Mouse (Mus musculus) Muller cell, postnatal 12 days (primary cell): ENCODE measurements around the gene Unk.
"Not testable (repeated sequence)": the region's sequence is repeated elsewhere in the genome, so short reads cannot be mapped to it uniquely, and the experiment has no call there.

Source experiments
- DNase-seq: peaks from one replicate; pipeline ENCODE4 v3.0.0-alpha.2; 2015; ENCODE audit errors: inconsistent ontology term

Unk gene

DNA sequence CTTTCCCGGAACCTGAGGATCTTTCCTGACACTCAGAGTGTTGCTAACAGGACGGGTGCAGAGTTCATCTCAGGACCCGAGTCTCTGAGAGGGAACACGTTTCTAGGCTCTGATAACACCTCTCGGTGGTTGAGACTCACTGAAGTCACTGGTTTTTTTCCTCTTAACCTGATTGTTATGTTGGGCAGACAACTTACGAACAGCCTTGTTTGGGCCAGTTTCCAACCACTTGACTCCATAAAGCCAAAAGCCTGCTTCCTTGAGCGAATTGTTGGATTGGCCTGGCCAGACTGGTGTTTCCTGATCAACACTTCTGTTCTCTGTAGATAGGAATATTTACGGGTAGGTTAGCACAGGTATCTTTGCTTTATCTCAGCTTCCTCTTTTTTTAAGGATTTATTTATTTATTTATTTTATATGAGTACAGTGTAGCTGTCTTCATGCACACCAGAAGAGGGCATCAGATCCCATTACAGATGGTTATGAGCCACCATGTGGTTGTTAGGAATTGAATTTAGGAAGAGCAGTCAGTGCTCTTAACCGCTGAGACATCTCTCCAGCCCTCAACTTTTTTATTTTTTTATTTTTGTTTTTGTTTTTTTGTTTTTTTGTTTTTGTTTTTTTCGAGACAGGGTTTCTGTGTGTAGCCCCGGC, 58.7 kb downstream of the Unk start:
- DNase-seq, result no peak

DNA sequence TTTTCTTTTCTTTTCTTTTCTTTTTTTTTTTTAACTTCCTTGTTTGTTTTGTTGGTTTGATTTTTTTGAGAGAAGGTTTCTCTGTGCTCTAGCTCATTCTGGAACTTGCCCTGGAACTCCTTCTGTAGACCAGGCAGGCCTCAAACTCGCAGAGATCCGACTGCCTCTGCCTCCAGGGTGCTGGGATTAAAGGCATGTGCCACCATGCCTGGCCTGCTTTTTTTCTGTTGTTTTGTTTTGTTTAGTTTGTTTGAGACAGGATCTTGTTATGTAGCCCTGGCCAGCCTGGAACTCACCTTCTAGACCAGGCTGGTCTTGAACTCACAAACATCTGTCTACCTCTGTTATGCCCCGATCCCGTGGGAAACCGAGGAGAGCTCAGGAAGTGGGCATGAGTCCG, 59.4 kb downstream of the Unk start:
- no peak for DNase-seq

DNA sequence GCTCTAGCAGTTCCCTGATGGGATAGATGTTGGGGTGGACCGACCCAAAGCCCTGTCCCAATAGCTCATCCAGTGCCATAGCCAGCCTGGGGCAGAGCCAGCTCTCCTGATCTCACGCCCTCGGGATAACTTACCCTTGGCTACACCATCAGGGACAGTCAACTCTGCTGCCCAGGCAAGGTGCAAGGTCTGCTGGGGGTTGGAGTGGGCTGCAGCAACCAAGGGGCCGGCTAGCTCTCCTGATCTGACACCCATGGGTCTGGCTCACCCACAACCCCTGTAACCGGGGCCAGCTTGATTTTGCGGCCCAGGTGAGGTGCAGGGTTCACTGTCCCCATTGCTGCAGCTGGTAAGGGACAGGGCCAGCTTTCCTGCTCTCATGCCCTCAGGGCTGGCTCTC, 61.5 kb downstream of the Unk start:
- DNase-seq, result no peak

DNA sequence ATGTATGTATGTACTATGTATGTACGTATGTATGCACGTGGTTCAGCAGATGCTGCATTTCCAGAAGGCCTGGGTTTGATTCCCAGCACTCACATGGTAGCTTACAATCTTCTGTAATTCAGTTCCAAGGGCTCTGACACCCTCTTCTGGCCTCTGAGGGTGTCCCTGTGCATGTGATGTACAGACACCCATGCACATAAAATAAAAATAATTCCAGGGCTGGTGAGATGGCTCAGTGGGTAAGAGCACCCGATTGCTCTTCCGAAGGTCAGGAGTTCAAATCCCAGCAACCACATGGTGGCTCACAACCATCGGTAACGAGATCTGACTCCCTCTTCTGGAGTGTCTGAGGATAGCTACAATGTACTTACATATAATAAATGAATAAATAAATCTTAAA, 62.8 kb downstream of the Unk start:
- DNase-seq, result not testable (repeated sequence)

DNA sequence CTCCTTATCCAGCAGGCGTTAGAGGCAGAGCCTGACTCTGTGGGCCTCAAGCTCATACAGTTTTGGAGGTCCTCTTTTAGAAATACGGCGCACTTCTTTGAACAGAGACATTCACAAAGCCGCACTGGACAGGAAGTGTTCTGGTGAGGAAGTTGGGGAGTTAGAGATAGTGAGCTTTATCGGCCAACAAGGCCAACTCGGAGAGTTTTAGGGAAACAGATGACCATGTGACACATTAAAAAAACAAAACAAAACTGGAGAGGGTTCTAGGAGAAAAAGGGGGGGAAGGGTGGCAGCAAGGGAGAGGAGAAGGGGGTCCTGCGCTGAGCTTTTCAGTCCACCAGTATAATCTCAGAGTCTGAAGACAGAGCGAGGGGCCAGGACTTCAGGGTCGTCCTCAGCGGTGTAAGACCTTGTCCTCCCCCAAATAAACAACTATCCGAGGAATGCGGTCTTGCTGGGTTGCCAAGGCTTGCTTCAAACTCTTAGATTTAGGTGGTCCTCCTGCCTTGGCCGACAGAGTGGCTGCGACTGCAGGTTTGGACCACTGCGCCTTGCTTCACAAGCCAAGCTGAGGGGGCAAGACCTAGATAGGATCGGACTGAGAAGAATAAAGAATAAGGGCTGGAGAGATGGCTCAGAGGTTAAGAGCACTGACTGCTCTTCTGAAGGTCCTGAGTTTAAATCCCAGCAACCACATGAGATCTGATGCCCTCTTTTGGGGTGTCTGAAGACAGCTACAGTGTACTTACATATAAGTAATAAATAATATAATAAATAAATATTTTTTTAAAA, 63.8 kb downstream of the Unk start:
- DNase-seq, result no peak

DNA sequence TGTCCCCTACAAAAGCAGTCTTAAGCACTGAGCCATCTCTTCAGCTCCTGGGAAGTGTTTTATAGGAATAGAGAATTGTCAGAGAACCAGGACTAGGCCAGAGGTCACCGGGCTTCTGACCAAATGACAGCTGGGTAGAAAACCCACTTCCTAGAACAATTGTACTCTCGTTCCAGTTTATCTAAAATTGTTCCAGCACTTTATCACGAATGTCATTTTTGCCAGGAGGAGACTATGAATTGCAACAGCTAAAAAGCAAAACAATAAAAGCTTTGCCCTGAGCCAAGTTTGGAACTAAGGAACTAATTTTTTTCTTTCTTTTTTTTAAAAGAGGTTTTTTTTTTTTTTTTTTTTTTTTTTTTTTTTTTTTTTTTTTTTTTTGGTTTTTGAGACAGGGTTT, 65.5 kb downstream of the Unk start:
- DNase-seq, result no peak

DNA sequence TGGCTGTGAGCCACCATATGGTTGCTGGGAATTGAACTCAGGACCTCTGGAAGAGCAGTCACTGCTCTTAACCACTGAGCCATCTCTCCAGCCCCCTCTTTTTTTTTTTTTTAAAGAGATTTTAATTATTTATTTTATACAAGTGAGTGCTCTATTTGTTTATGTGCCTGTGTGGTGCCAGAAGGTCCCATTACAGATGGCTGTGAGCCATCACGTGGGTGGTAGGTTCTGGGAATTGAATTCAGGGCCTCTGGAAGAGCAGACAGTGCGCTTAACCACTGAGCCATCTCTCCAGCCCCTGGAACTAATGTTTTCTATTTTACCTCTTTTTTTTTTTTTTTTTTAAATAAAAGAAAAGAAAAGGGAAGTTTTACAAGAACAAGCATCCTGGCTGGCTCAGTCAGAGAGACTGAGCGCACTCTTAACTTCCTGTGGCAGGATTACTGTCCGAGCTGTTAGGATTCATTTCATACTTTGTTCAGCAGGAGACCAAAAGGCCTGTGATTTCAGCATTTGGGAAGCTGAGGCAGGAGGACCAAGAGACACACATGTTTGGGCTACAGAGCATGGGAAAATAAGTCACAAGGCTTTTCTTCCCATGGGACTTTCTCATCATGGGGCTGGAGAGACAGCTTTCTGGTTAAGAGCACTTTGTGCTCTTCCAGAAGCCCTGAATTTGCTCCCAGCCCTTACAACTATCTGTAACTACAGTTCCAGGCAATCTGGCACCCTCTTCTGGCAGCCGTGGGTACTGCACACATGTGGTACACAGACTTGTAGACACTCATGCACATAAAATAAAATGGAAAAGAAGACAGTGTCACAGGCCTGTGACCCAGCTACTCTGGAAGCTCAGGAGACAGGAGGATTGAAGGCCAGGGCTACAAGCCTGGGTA, 66.3 kb downstream of the Unk start:
- no peak for DNase-seq

DNA sequence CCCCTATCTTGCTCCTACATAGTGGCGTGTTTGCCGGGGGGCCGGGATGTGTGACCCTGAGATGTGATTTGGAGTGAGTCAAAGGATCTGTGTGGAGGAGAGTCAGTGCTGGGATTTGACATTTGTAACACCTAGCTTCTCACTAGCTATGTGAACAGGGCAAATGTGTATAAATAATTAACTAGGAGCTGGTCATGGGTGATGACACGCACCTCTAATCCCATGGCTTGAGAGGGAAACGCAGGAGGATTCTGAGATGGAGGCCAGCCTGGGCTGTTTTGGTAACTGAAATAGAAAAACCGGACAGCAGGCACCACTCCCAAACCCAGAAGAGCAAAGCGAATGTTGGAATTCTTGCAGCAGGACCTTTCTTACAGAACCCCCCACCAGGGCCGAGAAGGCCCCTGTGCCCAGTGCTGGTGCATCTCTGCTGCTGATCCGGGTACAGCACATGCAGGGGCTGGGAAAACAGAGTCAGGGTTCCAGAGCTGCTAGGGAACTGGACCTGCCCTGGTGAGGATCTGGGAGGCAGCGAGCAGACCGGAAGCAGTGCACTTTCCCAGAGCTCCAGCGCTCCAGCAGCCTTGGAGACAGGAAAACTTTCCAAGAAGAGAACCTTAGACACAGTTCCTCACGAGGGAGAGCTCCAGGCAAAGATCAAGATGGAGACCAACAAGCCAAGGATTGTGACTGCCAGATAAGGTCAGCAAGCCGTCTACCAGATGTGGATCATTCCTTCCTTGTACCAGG, 68.8 kb downstream of the Unk start:
- DNase-seq, result no peak

DNA sequence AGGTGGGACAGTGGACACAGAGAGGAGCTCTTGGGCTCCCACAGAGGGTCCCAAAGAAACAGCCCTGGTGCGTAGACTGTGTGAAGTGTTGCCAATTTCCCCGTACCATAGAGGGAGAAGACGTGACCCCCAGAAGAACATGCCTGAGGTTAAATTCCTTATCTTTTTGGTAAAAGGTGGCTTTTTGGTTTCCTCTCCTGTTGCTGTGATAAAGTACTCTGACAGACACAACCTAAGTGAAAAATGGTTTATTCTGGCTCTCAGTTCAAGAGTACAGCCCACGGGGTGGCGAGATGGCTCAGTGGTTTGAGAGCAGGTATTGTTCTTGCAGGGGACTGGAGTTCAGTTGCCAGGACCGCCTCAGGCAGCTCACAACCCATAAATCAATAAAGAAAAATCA, 69.3 kb downstream of the Unk start:
- no peak for DNase-seq

DNA sequence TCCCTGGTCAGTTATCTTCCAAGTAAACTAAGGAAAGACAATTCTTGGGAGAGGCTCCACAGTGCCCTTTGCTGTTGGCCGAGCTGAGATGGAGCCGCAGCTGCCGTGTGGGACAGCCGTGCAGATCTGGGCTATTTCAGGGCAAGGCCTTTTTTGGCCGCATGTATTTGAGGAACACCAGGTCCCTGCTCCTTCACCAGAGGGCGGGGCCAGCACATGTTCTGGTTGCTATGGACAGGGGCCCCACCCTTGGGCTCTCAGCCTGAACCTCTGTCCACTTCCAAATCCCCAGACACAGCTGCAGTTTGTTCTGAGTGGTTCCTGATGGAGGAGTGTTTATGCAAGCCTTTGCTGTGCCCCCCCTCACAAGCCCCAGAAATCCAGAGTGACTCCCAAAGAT, 70.3 kb downstream of the Unk start:
- no peak for DNase-seq

DNA sequence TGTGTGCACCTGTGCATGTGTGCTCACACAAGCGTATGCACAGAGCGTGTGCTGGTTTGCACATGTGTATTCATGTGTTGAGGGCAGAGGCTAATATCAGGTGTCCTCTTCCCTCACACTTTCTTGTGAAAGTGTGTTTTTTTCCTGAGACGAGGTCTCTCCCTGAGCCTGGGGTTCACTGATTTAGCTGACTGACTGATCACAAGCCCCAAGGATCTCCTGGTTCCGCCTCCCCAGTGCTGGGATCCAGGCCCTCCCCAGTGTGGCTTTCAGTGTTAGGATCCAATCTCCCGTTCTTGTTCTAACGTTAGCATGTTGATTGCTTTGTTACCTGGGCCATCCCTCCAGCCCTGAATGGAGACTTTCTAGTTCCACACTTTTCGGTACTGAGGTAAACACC, 70.7 kb downstream of the Unk start:
- DNase-seq, result no peak

DNA sequence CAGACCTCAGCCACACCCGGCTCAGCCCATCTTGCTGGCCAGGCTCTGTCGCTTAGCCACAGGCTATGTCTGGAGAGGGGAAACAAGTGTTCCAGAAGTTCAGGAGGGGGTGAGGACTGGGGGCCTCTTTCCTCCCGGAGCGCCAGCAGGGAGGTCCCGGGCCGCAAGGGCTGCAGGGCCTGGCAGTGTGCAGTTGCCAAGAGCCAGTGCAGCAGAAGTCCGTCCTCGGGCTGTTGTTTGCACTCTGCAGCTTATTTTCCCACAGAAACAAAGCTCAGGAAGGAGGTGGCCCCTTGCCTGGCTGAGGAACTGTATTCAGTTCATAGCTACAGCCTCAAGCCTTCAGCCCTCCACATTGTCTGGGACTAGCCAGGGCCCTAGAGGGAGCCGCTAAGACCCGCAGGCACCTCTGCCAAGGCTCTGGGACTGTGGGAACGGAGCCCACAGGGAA, 71.8 kb downstream of the Unk start:
- peak; percentile 28 for DNase-seq

DNA sequence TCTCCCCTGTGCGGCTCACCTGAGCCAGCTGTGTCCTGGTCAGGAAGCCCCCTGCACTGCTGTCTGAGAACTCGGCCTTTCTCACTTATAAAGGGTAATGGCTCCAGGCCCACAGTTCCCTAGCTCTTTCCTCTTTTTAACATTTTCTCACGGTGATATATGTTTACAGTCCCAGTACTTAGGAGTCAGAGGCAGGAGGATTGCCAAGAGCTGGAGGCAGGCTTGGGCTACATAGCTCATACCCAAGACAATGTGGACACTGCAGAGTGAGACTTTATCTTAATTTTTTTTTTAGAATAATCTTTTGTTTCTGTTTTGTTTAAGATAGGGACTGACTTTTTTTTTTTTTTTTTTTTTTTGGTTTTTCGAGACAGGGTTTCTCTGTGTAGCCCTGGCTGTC, 72.3 kb downstream of the Unk start:
- no peak for DNase-seq

DNA sequence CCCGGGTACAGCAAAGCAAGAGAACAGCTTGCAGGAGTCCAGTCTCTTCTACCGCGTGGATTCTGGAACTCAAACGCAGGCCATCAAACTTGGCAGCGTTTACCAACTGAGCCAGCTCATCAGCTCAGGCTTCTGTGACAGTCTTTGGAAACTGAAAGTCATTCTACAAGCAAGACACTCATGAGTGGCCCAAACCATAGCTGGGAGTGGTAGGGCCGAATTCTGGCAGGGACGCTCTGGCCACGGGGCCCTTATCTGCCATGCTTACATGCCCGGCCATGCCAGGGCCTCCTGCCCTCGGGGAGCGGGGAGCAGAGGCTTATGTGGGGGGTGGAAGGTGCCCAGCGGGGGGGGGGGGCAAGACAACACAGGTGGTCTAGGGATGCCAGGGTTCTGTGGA, 73.5 kb downstream of the Unk start:
- peak; percentile 48 for DNase-seq

DNA sequence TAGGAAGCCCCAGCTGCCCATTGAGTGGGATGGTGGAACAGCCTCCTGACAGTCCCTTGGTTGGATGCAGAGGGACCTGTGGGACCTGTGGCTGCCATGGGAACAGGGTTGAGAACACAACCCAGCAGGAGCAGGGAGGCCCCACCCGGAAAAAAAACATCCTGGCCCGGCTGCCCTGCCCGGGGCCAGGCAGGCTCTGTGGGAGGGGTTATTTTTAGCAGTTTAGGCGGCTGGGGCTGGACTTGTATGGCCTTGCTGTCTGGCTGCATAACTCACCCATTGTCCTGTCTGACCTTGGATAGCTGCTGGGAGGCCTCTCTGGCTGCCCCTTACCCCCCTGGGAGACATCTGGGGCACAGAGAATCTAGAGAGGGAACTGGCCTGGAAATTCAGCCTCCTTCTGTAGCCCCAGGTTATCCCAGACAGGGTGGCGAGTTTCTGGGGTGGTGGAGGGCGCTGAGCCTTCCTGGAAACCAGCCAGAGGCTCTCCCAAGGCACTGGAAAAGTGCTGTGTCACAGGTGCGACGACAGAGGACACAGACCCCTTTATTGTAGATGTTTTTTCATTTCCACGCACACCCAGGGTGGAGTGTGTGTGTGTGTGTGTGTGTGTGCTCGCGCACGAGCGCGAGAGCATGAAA, 74.0 kb downstream of the Unk start:
- DNase-seq, result peak; percentile 86

DNA sequence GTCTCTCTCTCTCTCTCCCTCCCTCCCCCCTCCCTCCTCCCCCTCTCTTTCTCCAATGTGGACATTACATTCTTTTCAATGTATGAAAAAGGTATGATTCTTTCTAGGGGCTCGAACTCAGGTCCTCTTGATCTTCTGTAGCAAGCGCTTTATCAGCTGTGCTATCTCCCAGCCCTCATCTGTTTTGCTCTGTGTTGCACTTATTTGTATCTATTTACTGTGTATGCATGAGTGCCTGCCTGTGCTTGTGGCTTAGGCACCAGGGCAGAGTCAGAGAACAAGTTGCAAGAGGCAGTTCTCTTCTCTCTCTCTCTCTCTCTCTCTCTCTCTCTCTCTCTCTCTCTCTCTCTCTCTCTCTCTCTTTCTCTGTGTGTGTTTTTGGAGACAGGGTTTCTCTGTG, 74.9 kb downstream of the Unk start:
- DNase-seq, result no peak

DNA sequence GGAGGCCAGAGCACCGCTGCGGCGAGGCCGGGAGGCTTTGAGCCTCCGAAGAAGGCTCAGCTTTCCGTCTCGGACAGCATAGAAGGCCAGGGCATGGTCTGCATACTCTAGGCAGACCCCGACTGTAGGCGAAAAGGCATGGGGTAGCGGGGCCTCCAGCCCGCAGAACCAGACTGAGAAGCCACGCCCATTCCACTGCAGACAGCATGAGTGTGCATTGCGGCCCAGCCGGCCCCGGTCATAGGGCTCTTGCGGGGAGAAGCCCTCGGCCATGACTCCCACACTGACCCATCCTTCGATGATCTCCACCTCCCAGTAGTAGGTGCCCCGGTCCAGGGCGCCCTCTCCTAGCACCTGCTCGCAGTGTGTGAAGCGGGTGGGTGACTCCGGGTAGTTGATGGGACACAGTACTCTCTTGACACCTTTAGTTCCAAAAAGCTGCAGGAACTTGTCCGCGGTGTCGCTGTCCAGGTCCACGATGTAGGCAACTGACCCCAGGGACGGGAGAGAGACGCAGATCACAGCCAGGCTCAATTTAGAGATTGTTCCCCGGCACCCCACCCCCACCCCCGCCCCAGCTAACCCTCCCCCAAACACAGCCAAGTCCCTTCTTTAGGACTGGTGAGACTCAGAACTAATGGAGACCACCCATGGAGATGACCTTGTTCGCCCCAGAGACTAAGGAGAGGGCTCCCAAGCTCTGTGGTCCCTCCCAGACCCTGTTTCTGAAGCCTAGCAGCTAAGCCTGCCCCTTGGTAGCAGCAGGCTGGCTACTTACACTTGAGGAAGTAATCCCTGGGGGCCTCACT, 76.2 kb downstream of the Unk start:
- no peak for DNase-seq

DNA sequence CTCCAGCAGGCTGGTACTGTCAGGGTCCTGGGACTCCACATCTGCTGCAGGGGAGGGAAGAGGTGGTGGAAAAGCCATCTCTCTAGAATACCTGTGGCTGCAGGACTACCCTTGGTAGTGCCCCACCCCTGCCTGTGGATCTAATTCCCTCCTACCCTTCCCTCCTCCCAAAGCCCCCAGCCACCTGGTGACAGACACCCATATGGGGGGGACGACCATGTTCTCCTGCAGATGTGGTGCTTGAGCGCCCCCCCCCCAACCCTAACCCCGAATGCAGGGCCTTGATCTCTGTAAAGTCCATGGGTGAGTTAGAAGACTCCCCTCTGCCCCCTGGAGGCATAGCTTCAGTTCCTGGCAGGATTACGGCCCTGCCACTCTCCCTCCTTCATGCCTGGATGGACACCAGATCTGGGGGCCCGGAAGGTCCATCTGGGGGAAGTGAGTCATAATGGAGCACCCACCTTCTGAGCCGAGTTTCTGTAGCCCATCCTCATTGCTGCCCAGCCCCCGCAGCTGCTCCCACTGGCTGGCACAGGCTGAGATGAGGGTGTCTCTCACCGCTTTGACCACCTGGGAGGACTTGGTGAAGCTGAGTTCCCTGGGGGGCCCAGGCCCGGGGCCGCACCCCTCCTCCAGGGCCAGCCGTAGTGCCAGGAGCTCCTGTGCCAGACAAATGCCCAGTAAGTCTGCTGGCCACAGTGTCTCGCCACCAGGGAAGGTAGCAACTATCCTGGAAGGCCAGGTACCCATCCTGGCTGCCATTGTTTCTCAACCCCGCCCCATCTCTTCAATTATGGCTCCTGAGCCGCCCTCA, 77.0 kb downstream of the Unk start:
- no peak for DNase-seq

DNA sequence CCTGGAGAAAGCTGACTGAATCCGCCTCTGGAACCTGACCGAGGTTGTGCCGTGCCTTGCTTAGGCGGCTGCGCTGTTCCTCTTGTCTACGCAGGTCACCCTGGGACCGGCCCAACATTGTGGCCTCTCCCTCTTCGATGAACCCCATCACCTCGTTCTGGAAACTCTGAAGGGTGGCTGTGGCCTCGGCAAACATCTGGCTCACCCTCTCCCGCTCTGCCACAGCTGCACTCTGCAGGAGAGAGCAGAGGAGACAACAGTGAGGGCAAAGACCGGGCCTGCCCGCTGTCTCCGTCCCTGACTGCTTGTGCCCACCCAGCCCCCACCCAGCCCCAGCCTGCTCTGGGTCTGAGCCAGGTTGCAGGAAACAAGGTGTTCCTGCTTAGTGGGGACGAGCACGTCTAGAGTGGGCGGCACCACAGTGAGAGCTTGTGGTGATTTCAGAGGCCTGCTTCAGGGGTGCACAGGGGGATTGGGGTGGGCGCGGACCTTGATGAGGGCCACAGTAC, 77.7 kb downstream of the Unk start:
- DNase-seq, result no peak
